Mouse (Mus musculus): ENCODE results near the gene Isl1.

DNA sequence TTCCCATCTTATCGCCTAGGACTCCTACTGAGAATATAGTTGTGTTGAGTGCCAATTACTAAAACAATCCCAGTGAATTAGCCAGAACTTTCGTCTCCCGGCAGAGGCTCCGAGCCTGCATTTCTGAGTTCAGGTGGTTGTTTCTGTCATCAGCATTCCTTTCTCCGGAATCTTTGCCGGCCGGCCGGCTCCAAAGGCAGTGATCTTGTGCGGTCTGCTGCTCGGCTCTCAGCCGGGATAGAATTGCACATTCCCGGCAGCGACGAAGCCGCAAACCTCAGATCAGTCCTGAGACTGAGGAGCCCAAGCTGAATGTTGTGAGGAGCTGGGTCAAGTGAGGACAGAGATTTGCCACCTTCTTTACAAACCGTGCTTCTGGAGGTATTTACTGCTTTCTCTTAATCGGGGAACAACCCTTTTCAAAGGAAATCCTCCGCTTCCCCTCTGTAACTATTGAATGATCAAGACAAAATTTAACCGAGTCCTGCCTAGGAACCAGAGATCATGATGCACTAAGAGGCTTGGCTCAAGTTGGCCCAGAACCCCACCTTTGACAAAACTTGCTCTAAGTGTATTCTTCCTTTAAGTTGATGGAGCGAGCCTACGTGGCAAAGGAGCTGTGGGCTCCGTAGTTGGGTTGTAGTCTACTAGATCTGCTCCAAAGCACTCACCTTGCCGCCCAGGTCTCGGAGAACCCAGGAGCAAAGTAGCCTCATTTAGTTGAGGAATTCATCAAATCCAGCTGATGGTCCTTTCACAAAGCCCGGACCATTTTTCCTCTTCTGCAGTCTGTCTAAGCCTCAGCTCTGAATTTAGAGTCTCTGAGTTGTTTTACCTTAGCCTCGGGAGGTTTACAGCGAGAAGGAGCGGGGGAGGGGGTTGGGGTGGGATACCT lies 4.4 kb upstream of the Isl1 start:
- TF ChIP-seq EP300 (IDR thresholded peaks at IDR 0.05; ENCODE audit: low read depth): no peak
- no peak for TF ChIP-seq CTCF (IDR thresholded peaks at IDR 0.05; ENCODE audit: low read depth)

Data from liver, postnatal 0 days (tissue).